Mouse (Mus musculus): ENCODE measurements around the gene Lpar1.

Gene Lpar1

DNA sequence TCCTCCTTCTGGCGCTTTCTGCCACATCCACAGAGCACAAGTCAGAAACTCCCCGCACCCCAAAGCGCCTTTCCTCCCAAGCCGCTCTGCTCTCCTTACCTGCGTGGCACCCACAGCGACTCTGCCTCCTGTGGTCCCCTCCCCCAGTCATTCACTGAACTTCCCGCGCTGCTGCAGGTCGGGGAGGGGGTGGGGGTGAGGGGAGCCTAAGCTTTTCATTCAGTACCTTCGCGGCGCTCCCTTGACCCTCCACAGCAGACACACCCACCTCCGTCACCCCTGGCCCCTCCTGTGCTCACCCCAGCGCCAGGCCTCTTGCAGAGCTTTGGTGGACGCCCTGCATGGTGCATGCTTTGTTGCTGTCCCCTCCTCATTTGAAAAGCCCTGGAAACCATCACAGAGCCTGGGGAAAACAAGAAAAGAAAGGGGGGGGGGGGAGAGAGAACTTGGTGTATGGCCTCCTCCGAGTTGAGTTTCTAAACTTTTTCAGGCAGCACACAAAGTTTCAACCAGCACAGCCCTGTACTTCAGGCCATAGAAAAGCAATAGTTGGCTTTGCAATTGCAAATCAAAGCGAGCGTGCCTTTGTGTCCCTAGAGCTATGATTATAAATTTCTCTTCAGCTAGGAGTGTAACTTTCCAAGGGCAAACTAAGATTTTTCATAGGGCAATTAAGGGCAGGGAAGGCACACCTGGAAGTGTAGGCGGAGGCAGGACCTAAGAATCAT is at the start of gene Lpar1:
Lpar1 (minus strand) TSS at position 268 of the 728 bp plus-strand sequence.
- DNase-seq = no peak

DNA sequence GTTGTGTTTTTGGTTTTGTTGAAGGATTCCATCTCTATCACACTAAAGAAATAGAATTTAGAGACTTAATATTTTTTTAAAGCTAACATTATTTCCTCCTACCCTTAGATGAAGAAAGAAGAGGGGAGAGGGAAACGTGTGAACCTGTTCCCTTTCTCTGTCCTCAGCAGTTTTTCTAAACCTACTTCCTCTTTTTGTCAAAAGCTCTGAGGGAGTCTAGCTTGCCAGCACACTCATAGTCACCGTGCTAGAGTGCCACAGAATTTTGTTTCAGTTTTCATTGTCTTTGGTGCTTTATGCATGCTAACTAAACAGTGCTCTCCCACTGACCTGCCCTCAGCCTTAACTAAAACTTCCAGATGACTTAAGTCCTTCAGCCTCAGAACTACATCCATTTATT is 32.2 kb upstream of the Lpar1 start:
- no peak for DNase-seq

DNA sequence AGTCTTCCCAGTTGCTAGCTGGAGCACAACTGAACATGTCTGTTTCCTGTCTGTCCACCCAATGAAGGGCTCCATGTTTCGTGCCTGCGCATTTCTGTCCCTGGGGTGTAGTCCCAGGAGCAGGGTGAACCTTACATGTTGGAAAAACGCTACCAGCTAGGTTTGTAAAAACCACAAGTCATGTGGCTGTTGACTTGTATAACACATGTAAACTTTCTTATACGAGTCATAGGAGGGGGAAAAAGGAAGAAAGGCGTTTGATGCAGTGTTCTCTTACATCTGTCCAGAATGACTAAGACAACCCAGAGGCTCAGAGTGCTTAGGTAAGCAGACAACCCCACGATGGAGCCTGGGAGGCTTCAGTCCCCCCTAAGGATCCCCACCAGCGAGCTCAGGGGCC is 27.5 kb upstream of the Lpar1 start:
- DNase-seq = no peak

DNA sequence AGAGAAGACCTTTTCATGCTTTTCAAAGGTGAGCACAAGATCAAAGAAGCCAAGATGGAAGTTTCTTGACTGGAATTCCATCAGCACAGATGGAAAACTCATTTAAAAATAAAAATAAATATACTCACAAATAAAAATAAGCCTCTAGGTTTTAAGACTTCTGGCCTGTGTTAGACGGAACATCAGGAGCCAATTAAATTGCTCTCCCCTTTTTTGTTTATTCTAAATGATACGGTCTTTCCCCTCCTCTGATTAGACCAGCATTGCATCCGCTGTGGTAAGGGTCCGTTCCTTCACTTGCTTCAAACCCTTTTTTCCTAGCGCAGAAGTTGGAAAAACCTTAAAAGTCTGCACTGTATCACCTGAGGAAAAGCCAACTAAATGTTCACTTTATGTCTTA is 26.8 kb upstream of the Lpar1 start:
- no peak for DNase-seq

DNA sequence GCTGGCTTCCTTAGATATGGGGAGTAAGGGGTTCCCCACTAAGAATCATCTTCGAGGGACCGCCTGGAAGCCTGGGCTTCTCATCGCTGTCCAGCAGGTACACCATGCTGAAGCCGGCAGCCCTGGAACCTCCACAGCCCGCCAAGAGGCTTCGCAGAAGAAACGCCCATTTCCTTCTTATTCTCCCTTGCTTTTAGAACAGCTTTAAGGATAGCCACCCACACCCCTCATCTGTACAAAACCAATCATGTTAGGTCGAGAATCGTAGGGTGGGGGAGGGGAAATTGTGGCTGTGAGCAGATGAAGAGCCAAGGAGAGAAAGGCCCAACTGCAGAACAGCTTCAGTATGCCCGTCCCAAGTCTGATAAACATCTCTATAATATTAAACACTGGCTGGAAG is 26.4 kb upstream of the Lpar1 start:
- DNase-seq = no peak

DNA sequence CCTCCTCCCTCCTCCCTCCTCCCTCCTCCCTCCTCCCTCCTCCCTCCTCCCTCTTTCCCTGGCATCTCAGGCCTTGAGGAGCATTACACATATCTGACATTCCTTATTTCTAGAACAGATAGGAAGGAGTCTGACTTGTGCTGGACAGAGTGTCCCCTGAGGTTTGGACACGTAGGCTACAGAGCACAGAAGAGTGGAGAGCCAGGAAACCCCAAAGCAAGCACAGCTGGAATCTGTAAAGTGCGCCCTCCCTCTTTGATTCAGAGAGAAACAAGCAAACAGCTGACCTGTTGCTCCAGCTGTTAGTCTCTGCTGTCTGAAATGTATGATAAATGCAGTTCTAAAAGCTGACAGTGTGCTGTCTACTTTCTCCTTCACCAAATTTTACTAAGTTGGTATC is 24.8 kb upstream of the Lpar1 start:
- DNase-seq = no peak

DNA sequence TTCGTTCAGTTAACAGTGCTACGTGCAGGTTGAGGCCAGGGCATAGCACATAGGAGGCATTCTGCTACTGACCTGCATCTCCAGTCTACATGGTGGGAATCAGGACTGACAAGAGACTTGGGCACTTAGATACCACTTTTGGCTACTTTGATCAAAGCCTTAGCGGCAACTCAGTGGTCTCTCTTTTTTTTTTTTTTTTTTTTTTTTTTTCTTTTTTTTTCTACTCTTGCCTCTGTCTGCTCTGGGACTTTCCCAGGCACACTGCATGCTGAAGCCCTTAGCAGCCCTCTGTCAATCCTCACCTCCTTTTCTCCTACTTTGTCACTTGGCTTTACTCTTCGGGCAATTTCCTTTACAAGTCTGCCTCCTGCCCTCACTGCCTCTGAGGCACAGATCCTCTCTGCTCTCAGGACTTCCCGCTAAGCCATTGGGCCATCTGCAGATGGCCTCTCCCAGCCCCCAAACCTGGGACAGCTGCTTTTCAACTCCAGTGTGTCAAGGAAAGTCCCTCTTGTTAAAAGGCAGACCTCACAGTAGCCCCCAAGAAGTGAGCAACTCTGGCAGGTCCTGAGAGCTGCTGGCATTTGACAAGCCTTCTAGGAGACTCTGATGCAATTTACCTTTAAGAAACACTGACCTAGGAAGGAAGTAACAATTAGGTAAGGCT is 23.8 kb upstream of the Lpar1 start:
- DNase-seq = no peak

DNA sequence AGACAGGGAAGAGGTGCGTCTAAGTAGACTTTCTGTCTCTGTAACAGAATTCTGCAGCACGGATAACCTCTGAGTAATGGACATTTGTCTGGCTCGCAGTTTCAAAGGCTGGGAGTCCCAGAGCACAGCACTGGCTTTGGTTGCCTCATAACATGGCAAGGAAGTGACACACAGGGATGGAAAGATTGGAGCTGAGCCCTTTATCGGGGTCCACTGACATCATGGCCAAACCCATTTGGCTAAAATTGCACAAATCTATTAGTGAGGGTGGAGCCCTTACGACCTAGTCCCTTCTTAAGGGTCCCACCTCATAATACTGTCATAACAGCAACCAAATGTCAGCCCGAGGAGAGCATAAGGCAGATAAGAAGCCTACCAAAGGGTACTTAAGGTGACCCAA is 22.1 kb upstream of the Lpar1 start:
- no peak for DNase-seq

DNA sequence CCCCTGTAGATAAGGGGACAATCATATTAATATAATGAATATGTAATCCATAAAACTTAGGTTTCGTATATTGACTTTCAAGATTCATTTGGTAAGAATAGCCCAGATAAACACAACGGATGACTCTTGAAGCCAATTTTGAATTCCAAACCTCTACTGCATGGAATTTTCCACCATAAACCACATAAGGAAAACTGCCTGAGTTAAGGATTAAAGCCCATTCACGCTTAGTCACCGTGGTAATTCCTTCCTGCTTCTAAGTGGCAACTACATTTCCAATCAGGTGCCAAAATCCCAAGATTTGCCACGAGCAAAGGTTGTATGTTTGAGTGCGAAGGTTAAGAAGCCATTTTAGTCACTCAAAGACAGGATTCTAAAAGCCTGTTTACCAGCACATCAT is 20.3 kb upstream of the Lpar1 start:
- DNase-seq = no peak

DNA sequence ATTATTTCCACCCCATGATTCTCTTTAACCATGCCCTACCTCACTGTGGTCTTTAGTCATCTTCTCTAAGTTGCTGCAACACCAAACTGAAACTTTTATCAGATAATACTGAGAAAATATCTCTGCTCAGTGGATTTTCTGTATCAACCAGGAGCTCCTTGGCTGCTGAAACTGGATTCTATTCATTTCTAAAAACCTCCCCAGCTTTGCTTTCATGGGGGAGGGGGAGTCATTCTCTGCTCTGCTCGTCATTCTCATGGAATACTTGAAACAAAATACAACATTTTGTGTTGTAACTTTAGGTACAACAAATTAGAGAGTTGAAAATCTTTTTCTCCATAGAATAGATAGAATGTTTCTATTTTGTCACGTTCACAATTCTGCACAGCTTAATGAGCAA is 18.7 kb upstream of the Lpar1 start:
- no peak for DNase-seq

DNA sequence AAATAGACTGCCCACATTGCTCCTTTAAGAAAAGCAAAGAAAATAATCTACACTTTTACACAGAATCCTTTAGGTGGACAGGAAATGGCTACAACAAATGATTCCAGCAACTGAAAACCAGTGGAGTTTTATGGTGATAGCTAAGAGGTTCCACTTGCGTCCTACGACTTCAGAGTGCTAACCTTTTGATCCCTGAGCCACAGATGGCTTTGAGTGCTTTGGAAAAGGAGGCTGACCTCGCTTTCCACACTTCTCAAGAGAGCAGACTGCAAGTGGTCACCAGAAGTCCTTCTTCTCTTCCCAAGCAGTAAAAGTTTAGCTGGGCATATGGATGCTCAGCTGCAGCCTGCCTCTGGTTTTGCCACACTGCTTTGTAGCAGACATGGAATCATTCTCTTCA is 18.0 kb upstream of the Lpar1 start:
- DNase-seq = no peak

DNA sequence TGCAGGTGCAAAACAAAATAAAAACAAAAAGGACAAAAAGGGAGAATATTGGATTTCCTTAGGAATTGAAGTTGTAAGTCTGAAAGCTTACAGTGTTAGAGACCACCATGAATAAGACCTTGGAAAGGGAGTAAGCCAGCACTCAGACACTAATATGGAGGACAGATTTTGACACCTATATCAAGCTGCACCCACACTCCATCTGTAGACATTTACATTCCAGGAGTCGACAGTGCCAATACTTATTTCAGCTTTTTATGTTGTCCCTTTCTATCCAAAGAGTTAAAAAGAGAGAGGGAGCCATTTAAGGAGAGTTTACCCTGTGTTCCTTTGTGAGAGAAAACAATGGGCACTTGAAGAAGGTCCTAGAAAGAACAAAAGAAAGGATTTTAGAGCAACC is 17.5 kb upstream of the Lpar1 start:
- no peak for DNase-seq

DNA sequence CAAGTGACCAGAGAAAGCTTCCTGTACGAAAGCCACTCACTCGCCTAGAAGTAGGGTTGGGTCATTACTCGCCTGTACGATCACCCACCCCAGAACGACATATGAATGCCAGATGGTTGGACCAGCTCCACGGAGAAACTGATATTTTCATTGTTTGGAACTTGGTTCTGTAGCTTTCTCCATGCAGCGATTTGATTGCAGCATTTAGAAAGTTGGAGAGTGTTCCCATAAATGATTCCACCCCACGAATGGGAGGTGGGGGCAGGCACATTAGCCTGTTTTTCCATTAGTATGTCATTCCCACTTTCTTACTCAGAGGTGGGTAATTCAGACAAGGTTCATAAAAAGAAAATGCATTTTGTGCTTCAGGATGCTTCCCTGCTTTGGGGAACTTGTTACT is 14.8 kb upstream of the Lpar1 start:
- no peak for DNase-seq

DNA sequence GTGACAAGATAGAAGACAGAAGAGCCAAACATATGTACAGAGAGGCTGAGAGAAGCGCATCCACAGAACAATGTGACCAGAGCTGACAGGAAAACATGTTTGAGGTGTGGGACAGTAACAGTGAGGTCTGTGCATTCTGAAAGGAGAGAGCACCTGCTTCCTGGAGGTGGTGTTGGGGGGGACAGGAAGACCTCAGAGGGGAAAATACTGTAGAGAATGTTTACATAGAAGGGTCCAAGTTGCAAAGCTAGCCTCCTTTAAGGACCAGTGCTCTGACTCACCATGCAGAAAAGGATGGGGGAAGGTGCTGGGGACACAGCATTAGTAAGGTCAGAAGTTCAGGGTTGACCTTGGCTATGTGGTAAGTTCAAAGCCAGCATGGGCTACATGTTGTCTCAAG is 9.1 kb upstream of the Lpar1 start:
- no peak for DNase-seq

DNA sequence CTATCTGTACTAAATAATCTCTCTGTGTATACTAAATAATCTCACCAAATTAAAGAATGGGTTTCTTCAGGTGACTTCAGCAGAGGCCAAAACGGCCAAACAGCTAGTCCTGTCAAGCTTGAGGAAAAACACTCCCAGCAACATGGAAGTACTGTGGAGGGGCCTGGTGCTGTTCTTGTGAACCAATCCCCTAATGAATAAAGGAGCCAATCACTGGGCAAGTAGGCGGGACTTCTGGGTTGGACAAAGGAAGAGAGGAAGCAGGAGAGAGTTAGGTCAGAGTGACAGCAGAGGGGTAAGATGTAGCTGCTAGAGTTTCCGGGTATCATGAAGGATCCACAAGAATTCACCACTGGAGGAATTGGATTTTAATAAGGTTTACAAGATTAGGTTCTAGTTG is 3.3 kb upstream of the Lpar1 start:
- DNase-seq = no peak

DNA sequence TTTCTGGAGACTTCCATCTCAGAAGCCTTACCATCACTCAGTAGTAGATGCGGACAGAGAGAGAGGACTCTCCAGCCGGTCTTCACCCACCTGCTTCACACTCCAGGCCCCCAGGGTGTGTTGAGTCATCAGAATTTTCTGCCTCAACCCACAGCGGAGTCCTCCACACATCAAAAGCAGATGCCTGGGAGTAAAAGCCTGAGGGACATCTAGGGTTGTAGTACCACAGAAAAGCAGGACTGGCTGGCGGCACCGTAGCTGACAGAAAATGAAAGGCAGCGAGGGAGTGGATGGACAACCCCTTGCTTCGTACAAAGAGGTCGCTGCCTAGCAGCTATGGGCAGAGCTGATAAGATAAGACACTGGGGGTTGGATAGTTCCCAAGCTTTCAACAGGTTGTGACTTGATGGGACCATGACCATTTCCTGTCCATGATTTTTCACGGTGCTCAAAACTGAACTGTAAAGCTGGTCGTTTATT is 701 bp upstream of the Lpar1 start:
- peak; percentile 26 for DNase-seq

DNA sequence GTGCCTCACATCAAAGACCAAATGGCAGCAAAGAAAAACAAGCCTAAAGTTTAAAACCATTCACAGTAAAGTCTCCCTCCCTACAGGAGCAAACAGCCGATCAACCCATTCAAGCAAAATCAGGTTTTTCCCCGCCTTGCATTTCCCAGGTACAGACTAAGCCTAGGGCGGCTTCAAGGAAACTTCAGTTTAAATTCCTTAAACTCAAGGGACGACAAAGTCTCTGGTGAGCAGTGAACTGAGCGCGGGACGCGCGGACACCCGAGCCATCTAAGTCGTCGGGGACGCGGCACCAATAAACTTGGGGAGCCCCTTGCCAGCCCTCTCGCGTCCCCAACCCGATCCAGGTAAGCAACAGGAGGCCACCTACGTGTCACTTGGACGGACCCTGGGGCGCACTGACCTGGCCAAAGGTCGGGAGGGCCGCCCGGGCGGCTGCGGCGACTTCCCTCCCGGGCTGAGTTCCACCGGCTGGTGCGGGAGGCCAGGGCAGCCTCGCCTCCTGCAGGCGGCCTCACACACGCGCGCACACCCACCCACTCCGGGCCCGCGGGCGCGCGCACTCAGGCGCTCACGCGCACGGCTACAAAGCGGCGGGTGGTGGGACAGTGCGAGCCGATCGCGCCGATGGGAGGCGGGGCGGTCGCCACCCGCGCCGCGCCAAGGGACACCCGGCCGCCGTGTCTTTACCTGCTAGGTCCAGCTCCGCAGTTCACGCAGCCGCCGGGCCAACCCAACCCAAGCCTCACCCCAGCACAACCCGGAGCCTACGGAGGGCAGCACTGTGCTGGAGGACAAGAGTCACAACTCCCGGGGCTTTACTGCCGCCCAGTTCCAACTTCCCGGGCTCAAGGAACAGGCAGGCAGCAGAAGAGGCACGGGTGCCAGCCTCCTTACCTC is 717 bp downstream of the Lpar1 start:
- peak; percentile 89 for DNase-seq

DNA sequence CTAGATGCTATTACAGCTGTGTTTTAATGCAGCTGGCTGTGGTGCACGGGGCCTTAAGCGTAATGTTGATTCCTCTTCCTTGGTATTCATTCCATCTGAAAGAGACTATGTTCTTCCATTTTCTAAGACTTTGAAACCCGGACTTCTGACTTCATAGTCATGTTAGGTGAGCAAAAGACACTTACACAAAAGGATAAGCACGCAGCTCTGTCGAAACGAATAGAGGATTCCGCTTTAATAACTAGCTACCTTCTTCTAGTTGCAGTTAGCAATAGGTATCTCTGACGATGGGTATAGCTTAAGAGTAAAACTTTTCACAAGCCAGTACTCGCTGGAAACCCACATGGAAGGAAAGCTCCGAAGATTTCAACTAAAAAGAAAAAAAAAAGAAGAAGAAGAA is 1.5 kb downstream of the Lpar1 start:
- DNase-seq = no peak

DNA sequence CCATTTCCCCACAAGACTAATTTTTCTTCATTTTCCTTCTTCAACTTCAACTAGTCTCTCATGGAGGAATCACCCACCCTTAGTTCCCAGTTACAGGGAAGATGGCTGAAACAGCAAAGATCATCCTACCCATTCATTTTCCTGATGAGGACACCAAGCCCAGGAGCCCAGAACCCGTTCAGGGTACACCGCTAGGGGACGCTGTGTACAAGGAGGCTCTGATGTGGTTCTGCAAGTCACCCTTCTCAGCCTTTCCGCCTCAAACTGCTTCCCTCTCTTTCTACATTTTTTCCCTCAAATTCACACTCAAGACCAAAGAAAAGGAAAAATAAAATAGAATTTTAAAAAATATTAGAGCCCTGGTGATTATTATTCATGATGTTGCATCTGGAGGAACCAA is 1.9 kb downstream of the Lpar1 start:
- peak; percentile 84 for DNase-seq

DNA sequence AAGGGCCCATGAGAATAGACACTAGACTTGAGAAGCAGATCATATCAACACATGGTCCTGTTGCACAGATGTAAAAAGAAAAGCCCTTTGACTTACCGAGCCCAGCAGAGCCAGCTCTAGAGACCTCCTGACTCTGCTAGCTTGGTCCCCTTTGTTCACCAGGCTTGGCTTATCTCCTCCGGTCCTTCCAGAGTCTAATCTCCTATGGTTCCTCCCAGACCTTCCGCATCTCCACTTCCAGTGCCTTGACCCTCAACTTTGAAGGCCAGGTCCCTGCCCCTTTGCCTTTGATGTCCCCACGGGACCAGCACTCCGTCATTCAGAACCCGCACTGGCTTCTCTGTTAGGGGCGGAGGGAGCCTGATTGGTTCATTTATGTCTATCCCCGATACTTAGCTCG is 6.0 kb downstream of the Lpar1 start:
- DNase-seq = no peak

DNA sequence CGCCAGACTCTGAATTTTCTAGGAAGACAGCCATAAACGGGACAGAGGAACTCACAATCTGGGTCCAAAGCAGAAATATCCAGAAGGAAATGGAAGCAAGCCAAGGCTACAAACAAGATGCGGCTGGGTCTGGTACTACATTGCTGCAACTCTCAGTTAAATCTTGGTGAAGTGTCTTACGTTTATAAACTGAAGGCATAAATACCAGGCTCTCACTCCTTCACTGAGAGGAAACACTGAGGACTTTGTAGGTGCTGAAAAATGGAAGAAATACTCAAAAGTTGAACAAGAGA is 6.5 kb downstream of the Lpar1 start:
- no peak for DNase-seq

DNA sequence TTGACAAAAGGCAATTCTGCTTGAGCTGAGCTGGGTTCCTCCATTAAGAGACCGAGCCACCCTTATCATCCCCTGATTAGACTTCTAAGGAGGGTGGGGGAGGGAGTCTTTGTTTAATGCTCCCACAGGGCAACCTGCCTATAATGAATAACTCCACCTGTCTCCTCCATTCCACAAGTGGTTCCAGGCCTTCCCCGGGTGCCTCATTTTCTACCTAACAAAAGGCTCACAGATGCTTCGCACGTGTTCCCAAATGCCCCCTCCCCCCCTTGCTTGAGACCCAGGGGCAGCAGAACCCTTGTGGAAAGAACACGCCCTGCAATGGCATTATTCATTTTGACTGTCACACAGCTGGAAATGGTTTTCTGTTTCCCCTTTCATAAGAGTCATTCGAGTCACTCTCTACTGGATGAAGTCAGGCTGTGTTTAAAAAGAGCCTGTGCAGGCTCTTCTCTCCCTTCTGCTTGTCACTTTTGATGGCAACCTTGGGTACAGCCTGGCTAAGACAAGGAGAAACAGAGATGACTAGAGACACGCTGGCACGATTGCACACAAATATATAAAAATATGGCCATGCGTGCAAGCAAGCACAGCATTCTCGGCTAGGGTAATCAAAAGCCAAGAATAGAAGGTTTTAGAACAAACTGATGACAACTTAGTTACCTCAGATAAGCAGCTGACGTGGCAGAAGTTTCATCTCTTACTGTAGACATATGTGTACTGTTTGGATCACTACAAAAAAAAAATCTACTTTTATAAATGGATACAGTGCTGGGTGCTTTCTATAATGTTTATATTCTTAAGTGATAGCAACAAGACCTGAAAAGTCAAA is 7.0 kb downstream of the Lpar1 start:
- no peak for DNase-seq

DNA sequence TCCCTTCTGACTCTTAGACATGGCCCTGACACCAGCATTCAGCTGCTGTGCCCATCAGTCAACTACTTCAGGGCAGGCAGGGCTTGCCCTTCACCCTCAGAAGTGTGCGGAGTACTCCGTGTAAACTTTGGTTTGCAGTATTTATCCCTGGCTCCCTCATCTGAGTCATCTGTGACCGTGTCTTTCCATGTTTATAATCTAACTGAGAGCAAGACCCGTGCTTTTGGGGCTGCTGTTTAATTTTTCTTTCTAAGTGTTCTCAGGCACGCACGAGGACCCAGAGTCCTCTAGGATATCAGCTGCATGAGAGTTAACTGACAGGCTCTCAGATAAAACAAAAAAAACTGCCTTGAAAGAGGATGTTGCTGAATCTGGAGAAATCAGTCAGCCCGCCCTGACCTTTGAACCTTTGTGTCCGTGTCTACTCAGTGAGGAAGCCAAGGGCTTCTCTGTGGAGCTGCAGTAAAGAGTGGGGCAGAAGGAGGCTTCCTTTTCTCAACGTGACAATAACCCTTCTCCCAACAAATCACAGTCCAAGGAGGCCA is 7.7 kb downstream of the Lpar1 start:
- no peak for DNase-seq
